ENCODE assay signal across 9 mouse cellular contexts in the genomic region with DNA sequence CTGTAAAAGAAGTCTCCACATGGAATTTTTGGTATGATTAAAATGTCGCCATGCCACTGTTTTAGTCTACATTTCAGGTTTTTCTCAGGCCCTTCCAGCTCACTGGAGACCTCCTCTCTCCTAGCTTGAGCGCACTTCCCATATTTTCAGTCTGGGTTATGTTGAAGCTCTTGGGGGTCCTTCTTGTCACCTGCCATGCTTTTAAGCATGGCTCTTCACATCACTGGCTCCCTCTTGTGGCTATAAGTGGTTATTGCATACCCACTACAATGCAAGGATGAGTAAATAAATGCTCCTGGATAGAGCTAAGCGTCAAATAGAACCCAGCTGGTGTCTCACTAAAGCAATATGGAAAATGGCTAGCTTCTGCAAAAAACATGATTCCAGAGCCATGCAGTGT.
DNase-seq lines count a peak whose midpoint lies in the region; ATAC-seq and TF ChIP-seq lines count a peak whose summit lies in the region.
"Had no signal": no experiment of that assay in that cellular context is flagged by ENCODE, and none has a peak within 500 bp of the region (broad histone marks: within the 10 kb centered on the region; RNA-seq: fewer than 3 reads in every experiment).

No protein-coding gene starts in this region.

- DNase-seq in CH12.LX (ENCODE audit: extremely low read depth), result peak; percentile 60
- peak; percentile 14 for DNase-seq in brain, embryonic 18.5 days (ENCODE audit: low read depth, low spot score)
- peak; percentile 68 for DNase-seq in hindbrain, embryonic 14.5 days (ENCODE audit: low spot score)
- DNase-seq in urinary bladder, postnatal 14 days (ENCODE audit: low spot score), result no peak
- DNase-seq in gastrocnemius, postnatal 4 days (ENCODE audit: low spot score in 2 of 2), result no peak

- TF ChIP-seq EP300 in CH12.LX (IDR thresholded peaks at IDR 0.05; ENCODE audit: low read length), result no peak

- H3K4me2 ChIP-seq in intestine, postnatal 0 days (replicated peaks; ENCODE audit: low read depth), result no peak overlapping the region
- no peak overlapping the region for H3K4me2 ChIP-seq in intestine, embryonic 15.5 days (replicated peaks)
- no peak overlapping the region for H3K4me2 ChIP-seq in CH12.LX (ENCODE audit: insufficient read depth, low read depth, poor library complexity, severe bottlenecking)
- H3K4me2 ChIP-seq in hindbrain, embryonic 14.5 days (replicated peaks), result no peak overlapping the region

- WGBS in intestine, postnatal 0 days, result 68% methylated on average over 3 of the region's 3 CpGs
- WGBS in intestine, embryonic 15.5 days, result 68% methylated on average over 3 of the region's 3 CpGs
- 63% methylated on average over 3 of the region's 3 CpGs for WGBS in hindbrain, embryonic 14.5 days

- no peak for ATAC-seq in intestine, postnatal 0 days
- ATAC-seq in intestine, embryonic 15.5 days, result no peak
- ATAC-seq in hindbrain, embryonic 14.5 days (ENCODE audit: low FRiP score), result peak; percentile 41; the same call in 1 of the 2 replicates
- ATAC-seq in megakaryocyte-erythroid progenitor cell, adult 5-6 weeks (replicated peaks; ENCODE audit: low FRiP score, low TSS enrichment, poor library complexity, severe bottlenecking), result 0 out of 2 replicates have a peak, but pooled peaks have one; percentile 61

- no peaks in the 10 kb centered on the region for H3K27me3 ChIP-seq in intestine, postnatal 0 days (replicated peaks; ENCODE audit: control insufficient read depth, insufficient read depth, low read length)
- H3K27me3 ChIP-seq in intestine, embryonic 15.5 days (replicated peaks), result no peaks in the 10 kb centered on the region
- no peaks in the 10 kb centered on the region for H3K27me3 ChIP-seq in CH12.LX (replicated peaks)
- no peaks in the 10 kb centered on the region for H3K27me3 ChIP-seq in hindbrain, embryonic 14.5 days (ENCODE audit: control insufficient read depth, insufficient read depth, low read length)

- dilution Hi-C loops in CH12.LX (cut with MboI; ENCODE audit: extremely low pct_ligation_motif_present, extremely low pct_unique_long_range_greater_than_20kb, low sequenced_read_pairs), result no loop called here

- TF ChIP-seq POLR2A in CH12.LX (IDR thresholded peaks at IDR 0.05; ENCODE audit: low read depth, low read length), result no peak

- peak; percentile 68 for TF ChIP-seq RAD21 in CH12.LX (IDR thresholded peaks at IDR 0.05; ENCODE audit: low read depth, low read length)

- in situ Hi-C loops in CH12.LX (cut with MboI; ENCODE audit: low pct_ligation_motif_present, low pct_unique_long_range_greater_than_20kb, low sequenced_read_pairs), result loop anchor here (25.0 kb wide), 2 partner anchors 503 to 628 kb away; no protein-coding TSS in a partner anchor

- H3K79me2 ChIP-seq in CH12.LX (replicated peaks; ENCODE audit: control insufficient read depth, extremely low read depth, insufficient read depth, poor library complexity, severe bottlenecking), result no peaks in the 10 kb centered on the region

- H3K9me3 ChIP-seq in intestine, postnatal 0 days (ENCODE audit: control insufficient read depth), result no peaks in the 10 kb centered on the region
- H3K9me3 ChIP-seq in intestine, embryonic 15.5 days, result no peaks in the 10 kb centered on the region
- no peaks in the 10 kb centered on the region for H3K9me3 ChIP-seq in CH12.LX (replicated peaks; ENCODE audit: low read length)
- H3K9me3 ChIP-seq in hindbrain, embryonic 14.5 days (ENCODE audit: control insufficient read depth, low read length), result no peaks in the 10 kb centered on the region

- no peak overlapping the region for H3K9ac ChIP-seq in intestine, postnatal 0 days (ENCODE audit: low read depth, low read length)
- no peak overlapping the region for H3K9ac ChIP-seq in intestine, embryonic 15.5 days
- no peak overlapping the region for H3K9ac ChIP-seq in CH12.LX (ENCODE audit: insufficient read depth, low read depth)
- H3K9ac ChIP-seq in hindbrain, embryonic 14.5 days, result no peak overlapping the region
- H3K9ac ChIP-seq: embryonic facial prominence, embryonic 13.5 days had no signal

- no peaks in the 10 kb centered on the region for H3K36me3 ChIP-seq in intestine, postnatal 0 days (ENCODE audit: control insufficient read depth, insufficient read depth)
- no peaks in the 10 kb centered on the region for H3K36me3 ChIP-seq in intestine, embryonic 15.5 days
- H3K36me3 ChIP-seq in CH12.LX (replicated peaks in 1 of 2; ENCODE audit: control insufficient read depth in 1 of 2, insufficient read depth in 1 of 2, low read length in 1 of 2), result no peaks in the 10 kb centered on the region
- H3K36me3 ChIP-seq in hindbrain, embryonic 14.5 days (replicated peaks; ENCODE audit: control insufficient read depth, insufficient read depth), result no peaks in the 10 kb centered on the region
- H3K36me3 ChIP-seq: embryonic facial prominence, embryonic 13.5 days had no signal

- H3K4me1 ChIP-seq in intestine, postnatal 0 days (replicated peaks; ENCODE audit: control insufficient read depth, insufficient read depth, low read length), result no peaks in the 10 kb centered on the region
- H3K4me1 ChIP-seq in intestine, embryonic 15.5 days (replicated peaks), result no peaks in the 10 kb centered on the region
- peaks cover 4 to 8% of the 10 kb centered on the region in 2 experiments; a peak in 3 of 4 replicates for H3K4me1 ChIP-seq in CH12.LX (ENCODE audit: control insufficient read depth in 1 of 2, insufficient read depth in 2 of 2)
- no peaks in the 10 kb centered on the region for H3K4me1 ChIP-seq in hindbrain, embryonic 14.5 days (replicated peaks; ENCODE audit: control insufficient read depth, insufficient read depth, low read length)

- no peak overlapping the region for H3K27ac ChIP-seq in intestine, postnatal 0 days (ENCODE audit: low read depth, low read length)
- no peak overlapping the region for H3K27ac ChIP-seq in intestine, embryonic 15.5 days
- H3K27ac ChIP-seq in CH12.LX (ENCODE audit: insufficient read depth, low read depth), result no peak overlapping the region
- no peak overlapping the region for H3K27ac ChIP-seq in hindbrain, embryonic 14.5 days
- H3K27ac ChIP-seq: embryonic facial prominence, embryonic 13.5 days had no signal

- TF ChIP-seq CTCF in intestine, postnatal 0 days (IDR thresholded peaks at IDR 0.05; ENCODE audit: low read depth), result peak; percentile 88
- peak; percentile 84 to 93 for TF ChIP-seq CTCF in CH12.LX (conservative IDR thresholded peaks at IDR 0.05 in 1 of 2, IDR thresholded peaks at IDR 0.05 in 1 of 2; ENCODE audit: low read depth in 2 of 2, low read length in 2 of 2)

- H3K4me3 ChIP-seq in intestine, postnatal 0 days (ENCODE audit: low read depth, low read length), result no peak overlapping the region
- no peak overlapping the region for H3K4me3 ChIP-seq in intestine, embryonic 15.5 days (replicated peaks)
- no peak overlapping the region for H3K4me3 ChIP-seq in CH12.LX (replicated peaks in 1 of 3; ENCODE audit: low read depth in 2 of 3, low read length in 2 of 3, poor library complexity in 1 of 3)
- no peak overlapping the region for H3K4me3 ChIP-seq in hindbrain, embryonic 14.5 days (replicated peaks; ENCODE audit: low read length)

TF ChIP-seq in CH12.LX, 34 proteins besides CTCF, POLR2A, EP300 and RAD21:
- TF ChIP-seq POLR2AphosphoS2 (IDR thresholded peaks at IDR 0.05; ENCODE audit: low read depth, low read length), result no peak
- 0 out of 2 replicates have a peak, but pooled peaks have one; percentile 35 for TF ChIP-seq MAX (IDR thresholded peaks at IDR 0.05; ENCODE audit: low read length)
- peak; percentile 51 for TF ChIP-seq BHLHE40 (IDR thresholded peaks at IDR 0.05; ENCODE audit: low read depth, low read length)
- TF ChIP-seq ZC3H11A (IDR thresholded peaks at IDR 0.05; ENCODE audit: low read depth, low read length), result 0 out of 2 replicates have a peak, but pooled peaks have one; percentile 1
- TF ChIP-seq NRF1 (IDR thresholded peaks at IDR 0.05; ENCODE audit: low read depth, low read length), result no peak
- TF ChIP-seq USF1 (IDR thresholded peaks at IDR 0.05; ENCODE audit: low read depth, low read length), result no peak
- TF ChIP-seq SMC3 (IDR thresholded peaks at IDR 0.05; ENCODE audit: low read depth, low read length), result peak; percentile 76
- peak; percentile 66; the same call in 1 of the 2 replicates for TF ChIP-seq MYC (IDR thresholded peaks at IDR 0.05; ENCODE audit: low read depth, low read length)

Comparison
In these comparisons a context has a peak if more than half of its experiments do, and no peak if none do; other contexts are left out.
1. ATAC-seq: peak in hindbrain, embryonic 14.5 days (single experiment) and megakaryocyte-erythroid progenitor cell, adult 5-6 weeks (single experiment); none in intestine, postnatal 0 days (single experiment) and intestine, embryonic 15.5 days (single experiment).
2. DNase-seq: peak in CH12.LX (single experiment), brain, embryonic 18.5 days (single experiment) and hindbrain, embryonic 14.5 days (single experiment); none in urinary bladder, postnatal 14 days (single experiment) and gastrocnemius, postnatal 4 days (0 of 2).